Mouse (Mus musculus): ENCODE measurements around the gene Sod3.

DNA sequence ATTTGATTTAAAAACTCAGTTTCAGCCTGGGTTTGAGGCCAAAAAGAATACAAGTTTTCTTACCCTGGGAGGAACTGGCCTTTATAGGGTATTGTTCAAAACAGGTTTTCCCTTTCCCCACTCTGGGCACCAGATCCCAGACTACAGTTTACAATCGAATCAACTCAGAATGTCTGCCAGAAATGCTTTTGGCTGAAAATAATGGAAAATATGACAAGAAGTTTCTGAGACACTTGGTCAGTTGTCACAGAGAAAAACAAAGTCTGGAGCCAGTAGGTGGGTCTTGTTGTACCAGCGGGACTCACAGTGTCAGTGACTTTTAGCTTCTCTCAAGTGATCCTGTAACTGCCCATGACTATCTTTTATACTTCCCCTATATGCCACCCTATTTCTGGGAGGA lies 13.1 kb upstream of the Sod3 start:
- no peak for TF ChIP-seq CTCF (IDR thresholded peaks at IDR 0.05; ENCODE audit: borderline replicate concordance, insufficient read depth, low read length)
- TF ChIP-seq POLR2A (IDR thresholded peaks at IDR 0.05; ENCODE audit: low read depth, low read length): no peak

Measured in embryonic fibroblast, embryonic 13.5 days (primary cell).